Mouse (Mus musculus) heart, embryonic 15.5 days (tissue): Measurements from ENCODE around the gene Fam149a. TPM values are rescaled to one million over a fixed set of nuclear protein-coding genes. Genes with fewer than 3 reads are reported as not detected.
A peak's percentile ranks its signal among the peaks of the same experiment; 100 is the strongest.

ENCODE experiments used
- ATAC-seq: fragments of 200-750 bp; cut with Nextera tagmentation; replicated peaks from 2 replicates; pipeline ENCODE4 v1.8.0; 2017; ENCODE audit warnings: low read depth, moderate TSS enrichment; ENCODE audit not compliant: insufficient number of reproducible peaks, insufficient read depth, low FRiP score
- H3K27ac ChIP-seq: fragments of 300-500 bp; sonication (generic); 2 replicates; pipeline ENCODE4 v1.5.1; 2015; ENCODE audit warnings: mild to moderate bottlenecking, inconsistent platforms
- H3K27me3 ChIP-seq: fragments of 300-500 bp; sonication (generic); 2 replicates; pipeline ENCODE4 v1.6.1; 2015; ENCODE audit warnings: inconsistent platforms
- H3K36me3 ChIP-seq: fragments of 300-500 bp; sonication (generic); 2 replicates; pipeline ENCODE4 v1.6.1; 2015; ENCODE audit warnings: mild to moderate bottlenecking, inconsistent platforms
- H3K4me1 ChIP-seq: fragments of 300-500 bp; sonication (generic); replicated peaks from 2 replicates; pipeline ENCODE4 v1.6.1; 2015; ENCODE audit warnings: inconsistent platforms
- H3K4me2 ChIP-seq: fragments of 300-500 bp; sonication (generic); 2 replicates; pipeline ENCODE4 v1.6.1; 2015; ENCODE audit warnings: inconsistent platforms, mild to moderate bottlenecking, moderate library complexity
- H3K4me3 ChIP-seq: fragments of 300-500 bp; sonication (generic); 2 replicates; pipeline ENCODE4 v1.5.1; 2015; ENCODE audit warnings: mild to moderate bottlenecking, inconsistent platforms
- H3K9ac ChIP-seq: fragments of 300-500 bp; sonication (generic); 2 replicates; pipeline ENCODE4 v1.6.1; 2015; ENCODE audit warnings: mild to moderate bottlenecking, inconsistent platforms
- H3K9me3 ChIP-seq: fragments of 300-500 bp; sonication (generic); replicated peaks from 2 replicates; pipeline ENCODE4 v1.6.1; 2016; ENCODE audit warnings: inconsistent platforms
- WGBS: fragments of 180-500 bp; shearing (Covaris S2); methylation state at CpG from one replicate; pipeline ENCODE4 v1.1.7; 2015; ENCODE audit warnings: mixed read lengths; 5-methylcytosine and 5-hydroxymethylcytosine counted together
- polyA plus RNA-seq: library from polyadenylated mRNA; unstranded; fragments of >200 nt; fragmentation: Nextera tagmentation; extraction: Ambion mirVana; gene quantifications from 2 replicates; pipeline ENCODE4 v1.2.1, GENCODE M21; 2015

Gene Fam149a
- polyA plus RNA-seq, 1 experiment from 2014 or later: 3.6 TPM

DNA sequence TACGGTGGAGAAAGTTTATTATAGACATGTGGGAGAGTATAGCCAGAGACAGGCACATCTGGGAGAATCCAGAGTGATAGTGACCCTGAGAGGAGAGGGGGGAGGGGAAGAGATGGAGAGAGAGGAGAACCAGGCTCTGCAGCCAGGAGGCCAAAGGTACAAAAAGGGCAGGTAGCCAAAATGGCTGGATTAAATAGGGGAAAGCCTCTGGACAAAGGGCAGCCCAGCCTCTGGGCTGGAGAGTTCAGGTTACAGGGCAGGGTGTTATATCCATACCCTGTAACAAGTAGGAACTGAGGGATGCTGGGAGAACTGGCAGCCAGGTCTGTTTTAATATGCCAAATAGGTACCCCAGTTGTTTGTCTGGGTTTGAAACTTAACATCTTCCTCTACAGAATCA is 18.9 kb downstream of the Fam149a start:
- Histone ChIP-seq H3K27me3 (no peaks in the 10 kb centered on the region), H3K4me3 (no peak overlapping the region), H3K4me2 (no peak overlapping the region), H3K27ac (no peak overlapping the region), H3K4me1 (no peaks in the 10 kb centered on the region), H3K9me3 (no peaks in the 10 kb centered on the region), H3K9ac (no peak overlapping the region), H3K36me3 (no peaks in the 10 kb centered on the region)
- WGBS: 60% methylated on average over 1 of the region's 1 CpGs
- ATAC-seq: no peak

DNA sequence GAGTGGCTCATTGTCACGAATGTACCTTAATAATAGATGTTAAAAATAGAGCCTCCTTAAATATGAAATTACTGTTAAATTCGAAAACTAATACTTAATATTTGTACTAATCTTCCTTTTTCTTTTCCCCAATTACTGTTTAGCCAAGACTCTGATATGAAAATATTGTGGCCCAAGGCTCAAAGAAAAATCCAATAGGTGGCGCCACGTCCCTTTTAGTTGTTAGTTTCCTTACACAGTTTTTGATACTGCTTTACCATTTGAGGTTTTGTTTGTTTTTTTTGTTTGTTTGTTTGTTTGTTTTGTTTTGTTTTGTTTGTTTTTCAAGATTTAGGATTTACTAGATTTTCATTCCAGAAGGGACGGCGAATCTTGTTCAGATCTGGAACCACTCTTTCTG is 19.8 kb downstream of the Fam149a start:
- Histone ChIP-seq H3K36me3 (no peaks in the 10 kb centered on the region), H3K27ac (no peak overlapping the region), H3K4me3 (no peak overlapping the region), H3K9ac (no peak overlapping the region), H3K4me1 (no peaks in the 10 kb centered on the region), H3K27me3 (no peaks in the 10 kb centered on the region), H3K9me3 (no peaks in the 10 kb centered on the region), H3K4me2 (no peak overlapping the region)
- ATAC-seq: no peak
- 63% methylated on average over 6 of the region's 6 CpGs for WGBS

DNA sequence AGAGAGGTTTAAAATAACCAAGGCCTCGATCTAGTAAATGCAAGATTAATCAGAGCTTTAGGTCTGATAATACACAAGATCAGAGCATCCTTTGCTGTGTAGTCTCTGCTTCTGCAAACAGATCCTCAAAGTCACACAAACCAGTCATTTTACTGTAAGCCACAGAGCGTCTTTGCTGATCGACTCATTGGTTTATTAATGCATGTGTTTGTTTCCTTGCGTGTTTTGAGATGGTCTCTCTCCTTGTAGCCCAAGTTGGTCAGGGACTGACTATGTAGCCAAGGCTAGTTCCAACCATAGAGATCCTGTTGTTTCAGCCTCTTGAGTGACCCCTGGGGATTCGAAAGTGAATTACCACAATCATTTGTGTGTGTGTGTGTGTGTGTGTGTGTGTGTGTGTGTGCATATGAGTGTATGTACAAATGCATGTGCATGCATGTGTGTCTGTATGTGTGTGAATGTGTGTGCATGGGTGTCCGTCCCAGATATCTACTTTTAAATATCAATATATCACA is 22.9 kb downstream of the Fam149a start:
- H3K27me3 ChIP-seq: no peaks in the 10 kb centered on the region
- ATAC-seq: no peak
- H3K9ac ChIP-seq: no peak overlapping the region
- H3K36me3 ChIP-seq: no peaks in the 10 kb centered on the region
- H3K4me1 ChIP-seq: no peaks in the 10 kb centered on the region
- no peaks in the 10 kb centered on the region for H3K9me3 ChIP-seq
- no peak overlapping the region for H3K27ac ChIP-seq
- H3K4me2 ChIP-seq: peak overlapping the region; percentile 91; the same call in 1 of the 2 replicates
- H3K4me3 ChIP-seq: peak overlapping the region; percentile 66
- WGBS: 80% methylated on average over 6 of the region's 6 CpGs

DNA sequence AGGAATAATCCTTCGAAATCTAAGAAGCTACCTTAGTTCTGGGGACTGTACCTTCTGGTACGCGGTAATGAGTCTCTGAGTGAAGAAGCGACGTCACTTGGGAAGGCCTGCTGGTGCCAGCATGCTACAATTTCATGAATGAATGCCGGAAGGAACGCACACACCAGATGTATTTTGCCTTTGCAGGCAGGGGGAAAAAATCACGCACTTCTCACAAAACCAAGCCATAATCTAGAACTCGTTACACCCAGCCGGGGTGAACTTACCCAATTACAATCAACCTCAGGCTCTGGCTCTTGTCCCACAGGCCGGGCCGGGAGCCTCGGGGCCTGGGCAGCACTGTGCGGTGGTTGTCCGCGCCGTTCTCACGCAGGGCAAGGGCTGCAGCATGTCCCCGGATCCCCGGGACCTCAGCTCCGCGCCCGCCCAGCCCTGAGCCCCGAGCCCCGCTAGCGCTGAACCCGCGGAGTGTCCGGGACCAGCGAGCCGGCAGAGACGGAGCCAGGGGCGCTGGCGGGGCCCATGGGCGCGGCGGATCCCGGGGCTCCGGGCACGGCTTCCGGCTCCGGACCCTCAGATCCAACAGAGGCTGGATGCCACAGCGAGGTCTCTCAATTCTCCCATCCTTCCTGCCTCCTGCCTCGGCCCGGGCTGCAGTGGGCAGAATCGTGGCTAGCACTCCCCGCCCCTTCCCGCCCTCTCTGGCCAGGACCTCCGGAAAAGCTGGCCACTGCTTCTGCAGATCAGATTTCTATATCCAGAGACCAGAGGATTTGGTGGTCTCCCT is 23.8 kb downstream of the Fam149a start:
- peak; percentile 69 for ATAC-seq
- H3K4me3 ChIP-seq: peak overlapping the region; percentile 66
- H3K9ac ChIP-seq: peak overlapping the region; percentile 70
- H3K4me1 ChIP-seq: no peaks in the 10 kb centered on the region
- no peaks in the 10 kb centered on the region for H3K27me3 ChIP-seq
- H3K4me2 ChIP-seq: peak overlapping the region; percentile 91
- H3K36me3 ChIP-seq: no peaks in the 10 kb centered on the region
- H3K27ac ChIP-seq: 0 out of 2 replicates have a peak overlapping the region, but pooled peaks have one; percentile 15
- 3% methylated on average over 49 of the region's 49 CpGs for WGBS
- no peaks in the 10 kb centered on the region for H3K9me3 ChIP-seq

DNA sequence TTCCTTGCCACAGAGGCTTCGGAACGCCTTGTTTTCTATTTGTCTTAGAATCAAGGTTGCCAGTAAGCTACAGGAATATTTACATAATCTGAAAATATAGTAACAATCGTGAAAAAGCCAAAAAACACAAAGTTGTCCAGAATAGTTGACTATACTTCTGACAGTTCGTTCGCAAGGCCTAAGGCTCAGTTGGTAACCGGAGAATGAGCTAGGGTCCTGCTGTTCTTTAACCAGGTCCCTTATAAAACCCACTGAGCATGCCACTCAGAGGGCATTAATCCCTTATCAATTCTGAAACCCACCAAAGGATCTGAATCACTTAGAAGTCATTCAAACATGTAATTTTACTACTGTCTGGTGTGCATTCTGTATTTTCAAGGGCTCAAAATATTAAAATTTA is 26.3 kb downstream of the Fam149a start:
- Histone ChIP-seq H3K4me2 (no peak overlapping the region), H3K27ac (no peak overlapping the region), H3K36me3 (no peaks in the 10 kb centered on the region), H3K9ac (no peak overlapping the region), H3K4me3 (no peak overlapping the region), H3K27me3 (no peaks in the 10 kb centered on the region), H3K4me1 (no peaks in the 10 kb centered on the region), H3K9me3 (no peaks in the 10 kb centered on the region)
- WGBS: 87% methylated on average over 6 of the region's 6 CpGs
- no peak for ATAC-seq

DNA sequence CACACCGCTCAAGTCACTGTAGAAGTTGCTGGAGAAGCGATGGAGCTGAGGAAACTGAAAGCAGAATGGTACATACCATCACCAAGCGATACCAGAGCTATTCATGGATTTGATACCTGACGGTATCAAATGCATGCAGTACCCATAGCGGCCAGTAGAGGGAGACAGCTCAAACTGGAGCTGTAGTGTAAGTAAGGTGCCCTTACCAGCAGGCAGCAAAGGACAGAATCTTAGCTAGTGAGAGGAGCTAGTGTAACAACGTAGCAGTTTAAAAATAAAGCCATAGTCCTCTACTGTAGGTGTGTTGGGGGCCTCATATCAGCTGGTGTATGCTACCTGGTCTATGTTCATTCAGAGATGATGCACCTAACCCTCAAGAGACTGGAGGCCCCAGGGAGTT is 37.1 kb downstream of the Fam149a start:
- H3K4me1 ChIP-seq: no peaks in the 10 kb centered on the region
- no peaks in the 10 kb centered on the region for H3K27me3 ChIP-seq
- H3K9me3 ChIP-seq: no peaks in the 10 kb centered on the region
- WGBS: 15% methylated on average over 6 of the region's 6 CpGs
- no peak overlapping the region for H3K4me2 ChIP-seq
- H3K4me3 ChIP-seq: no peak overlapping the region
- no peak overlapping the region for H3K27ac ChIP-seq
- no peak overlapping the region for H3K9ac ChIP-seq
- no peaks in the 10 kb centered on the region for H3K36me3 ChIP-seq
- peak; percentile 60; the same call in 1 of the 2 replicates for ATAC-seq

DNA sequence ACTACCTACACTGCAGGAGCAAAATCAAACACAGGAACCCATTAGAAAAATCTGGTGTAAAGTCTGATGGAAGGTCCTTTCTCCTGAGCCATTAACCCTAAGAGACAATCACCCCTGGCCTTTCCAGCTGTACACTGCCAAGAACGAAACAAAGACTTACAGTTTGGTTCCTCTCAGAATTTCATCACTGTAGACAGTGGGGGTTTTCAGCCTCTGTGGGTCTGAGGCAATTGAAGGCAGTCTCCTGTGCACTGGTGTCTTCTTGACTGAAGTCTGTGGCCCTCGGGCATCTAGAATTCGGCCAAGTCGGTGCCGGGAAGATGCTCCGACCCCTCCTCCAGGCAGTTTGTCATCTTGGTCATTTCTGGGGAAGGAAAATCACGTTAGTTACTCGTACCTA is 37.8 kb downstream of the Fam149a start:
- Histone ChIP-seq H3K4me1 (no peaks in the 10 kb centered on the region), H3K4me2 (no peak overlapping the region), H3K36me3 (no peaks in the 10 kb centered on the region), H3K4me3 (no peak overlapping the region), H3K9ac (no peak overlapping the region), H3K27ac (no peak overlapping the region), H3K27me3 (no peaks in the 10 kb centered on the region), H3K9me3 (no peaks in the 10 kb centered on the region)
- ATAC-seq: no peak
- WGBS: 82% methylated on average over 8 of the region's 8 CpGs

DNA sequence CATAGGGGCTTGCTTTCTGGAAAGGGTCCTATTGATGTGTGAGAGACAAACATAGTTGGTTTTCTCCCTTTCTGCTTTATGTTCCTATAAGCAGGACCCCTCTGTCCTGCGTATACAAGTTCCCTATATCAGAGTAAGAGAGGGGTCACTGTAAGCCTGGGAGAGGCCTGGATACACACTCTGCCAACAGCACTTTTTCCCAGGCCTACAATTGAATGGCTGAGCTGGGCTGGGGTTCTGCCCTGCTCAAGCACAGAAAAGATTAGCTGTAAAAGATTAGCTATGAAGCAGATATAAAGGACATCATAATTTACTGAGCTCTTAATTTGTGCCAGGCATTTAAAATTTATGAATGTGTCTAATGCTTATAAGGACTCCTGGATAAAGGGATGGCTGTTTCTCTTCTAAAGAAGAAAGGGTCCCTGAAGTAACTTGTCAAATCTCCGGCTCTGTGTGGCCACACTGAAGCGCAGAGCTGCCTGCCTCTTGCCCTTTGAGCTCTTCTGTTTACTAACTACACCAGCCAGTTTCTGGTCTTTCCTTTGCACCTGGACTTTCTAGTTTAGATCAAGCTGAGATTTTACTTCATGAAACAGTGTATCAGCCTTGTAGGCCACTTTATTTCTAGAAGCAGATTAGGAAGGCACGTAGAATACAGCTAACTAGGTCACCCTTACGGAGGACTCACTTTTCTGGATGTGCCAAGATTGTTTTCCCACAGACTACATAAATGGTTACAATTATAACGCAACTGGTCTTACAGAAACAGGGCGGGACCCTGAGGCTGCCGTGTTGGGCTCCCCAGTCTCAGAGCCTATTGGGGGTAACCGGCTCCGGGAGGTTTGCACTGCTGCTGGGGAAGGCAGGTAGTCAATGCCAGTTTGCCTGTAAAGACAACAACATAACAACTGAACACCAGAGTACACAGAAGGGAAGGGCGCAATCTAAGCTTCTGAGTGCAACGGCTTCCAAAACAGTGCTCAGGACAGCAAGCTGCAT is 40.2 kb downstream of the Fam149a start:
- Histone ChIP-seq H3K9ac (no peak overlapping the region), H3K4me3 (no peak overlapping the region), H3K36me3 (no peaks in the 10 kb centered on the region), H3K4me1 (no peaks in the 10 kb centered on the region), H3K4me2 (no peak overlapping the region), H3K9me3 (no peaks in the 10 kb centered on the region), H3K27ac (no peak overlapping the region), H3K27me3 (no peaks in the 10 kb centered on the region)
- WGBS: 88% methylated on average over 12 of the region's 12 CpGs
- no peak for ATAC-seq

DNA sequence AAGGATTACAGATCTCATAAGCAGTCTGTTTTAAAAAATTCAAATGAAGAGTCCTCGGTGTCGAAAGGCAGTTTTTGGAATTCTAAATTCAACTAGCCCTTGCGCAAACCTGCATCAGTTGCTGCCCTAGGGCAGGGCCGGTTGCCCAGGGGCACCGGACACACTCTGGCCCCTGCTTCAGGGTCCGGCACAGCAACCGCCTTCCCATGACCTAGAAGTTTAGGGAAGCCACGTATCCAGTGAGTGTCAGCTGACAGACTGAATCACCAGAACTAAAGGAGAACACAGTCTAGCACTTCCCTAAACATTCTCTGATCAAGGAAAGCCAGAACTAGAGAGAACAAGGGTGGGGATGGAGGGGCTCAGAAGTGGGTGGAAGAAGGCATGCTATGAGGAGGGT is 48.6 kb downstream of the Fam149a start:
- no peak; the same call in 1 of the 2 replicates for ATAC-seq
- peak overlapping the region; percentile 69 for H3K9ac ChIP-seq
- WGBS: 2% methylated on average over 8 of the region's 8 CpGs
- no peak overlapping the region for H3K27ac ChIP-seq
- no peaks in the 10 kb centered on the region for H3K9me3 ChIP-seq
- H3K4me1 ChIP-seq: peaks cover 7% of the 10 kb centered on the region; the same call in 1 of the 2 replicates
- no peaks in the 10 kb centered on the region for H3K36me3 ChIP-seq
- peak overlapping the region; percentile 86 for H3K4me3 ChIP-seq
- H3K27me3 ChIP-seq: no peaks in the 10 kb centered on the region; the same call in 1 of the 2 replicates
- H3K4me2 ChIP-seq: peak overlapping the region; percentile 97

DNA sequence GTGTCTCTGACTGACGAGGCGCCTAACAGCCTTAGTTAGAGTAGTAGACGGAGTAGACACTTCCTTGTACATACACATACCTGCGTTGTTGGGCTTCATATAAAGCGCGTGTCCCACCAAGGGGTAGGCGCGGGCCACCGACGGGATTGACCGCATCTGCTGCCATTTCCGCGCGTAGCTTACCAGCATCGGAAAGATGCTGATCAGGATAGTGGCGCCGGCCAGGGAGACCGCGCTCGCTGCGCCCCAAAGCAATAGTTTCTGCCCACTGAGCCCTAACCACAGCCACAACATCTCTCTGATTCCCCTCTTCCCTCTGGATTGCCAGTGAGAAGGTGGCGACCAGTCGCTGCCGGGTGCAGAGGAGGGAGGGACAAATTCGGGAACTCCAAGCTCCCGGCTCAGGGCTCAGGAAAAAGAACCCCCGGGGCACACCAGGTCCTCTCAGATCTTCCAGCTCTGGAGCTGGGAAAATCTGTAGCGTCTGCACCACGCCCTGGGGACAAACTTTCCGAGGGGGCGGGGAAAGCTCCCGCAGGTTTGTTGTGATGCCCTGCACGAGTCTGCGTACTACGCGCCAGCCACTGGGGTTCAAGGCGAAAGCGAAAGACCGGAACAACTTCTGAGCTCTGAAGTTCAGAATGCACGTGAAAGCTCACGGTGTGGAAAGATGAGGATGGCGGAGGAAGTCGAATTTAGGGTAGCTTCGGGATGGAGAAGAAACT is 49.2 kb downstream of the Fam149a start, which contains the start of gene Cyp4v3:
Cyp4v3 (minus strand) TSS at position 532 of the 725 bp plus-strand sequence.
- Histone ChIP-seq H3K9ac (peak within 1 kb of the TSS; percentile 69), H3K4me1 (peaks cover 7% of the 10 kb centered on the region; the same call in 1 of the 2 replicates), H3K27ac (no peak within 1 kb of the TSS), H3K9me3 (no peaks in the 10 kb centered on the region), H3K36me3 (no peaks in the 10 kb centered on the region), H3K4me2 (peak within 1 kb of the TSS; percentile 97), H3K27me3 (no peaks in the 10 kb centered on the region; the same call in 1 of the 2 replicates), H3K4me3 (peak within 1 kb of the TSS; percentile 86)
- ATAC-seq: peak; percentile 70; the same call in 1 of the 2 replicates
- 1% methylated on average over 44 of the region's 44 CpGs for WGBS
